Mouse (Mus musculus) ES-E14 (cell line): ENCODE measurements around the gene Pigr. TPM values are rescaled to one million over a fixed set of nuclear protein-coding genes. Genes with fewer than 3 reads are reported as not detected.

Experiments
- DNase-seq: peaks from one replicate; pipeline ENCODE4 v3.0.0-alpha.2; 2013; ENCODE audit warnings: low read depth, low spot score
- H3K27ac ChIP-seq: 2 replicates; pipeline ENCODE4 v1.5.1; 2012; ENCODE audit warnings: low read depth, mild to moderate bottlenecking, low read length, moderate library complexity, mixed read lengths; ENCODE audit not compliant: poor library complexity, insufficient read depth, severe bottlenecking
- H3K36me3 ChIP-seq: 2 replicates; pipeline ENCODE4 v1.6.1; 2012; ENCODE audit warnings: mild to moderate bottlenecking, low read length, moderate library complexity, mixed read lengths; ENCODE audit not compliant: control insufficient read depth, poor library complexity, insufficient read depth, severe bottlenecking
- H3K4me1 ChIP-seq, 2 experiments: fragments of 150-350 bp in 1 of 2; sonication (generic) in 1 of 2; 2 replicates each; pipeline ENCODE4 v1.6.1; 2012; ENCODE audit warnings: low read length in 2 of 2, mild to moderate bottlenecking in 1 of 2, mixed read lengths in 1 of 2; ENCODE audit not compliant: control insufficient read depth in 2 of 2, insufficient read depth in 2 of 2, poor library complexity in 1 of 2
- H3K4me3 ChIP-seq, 2 experiments: fragments of 150-350 bp in 1 of 2; sonication (generic) in 1 of 2; 2 replicates each; pipeline ENCODE4 v1.5.1; 2012; ENCODE audit warnings: low read length in 2 of 2, low read depth in 1 of 2, mild to moderate bottlenecking in 1 of 2, mixed read lengths in 1 of 2; ENCODE audit not compliant: insufficient read depth in 1 of 2, poor library complexity in 1 of 2, severe bottlenecking in 1 of 2
- H3K9ac ChIP-seq: 2 replicates; pipeline ENCODE4 v1.6.1; 2012; ENCODE audit warnings: low read depth, mild to moderate bottlenecking, low read length, mixed read lengths; ENCODE audit not compliant: poor library complexity, insufficient read depth, severe bottlenecking
- H3K9me3 ChIP-seq: fragments of 150-350 bp; sonication (generic); 2 replicates; pipeline ENCODE4 v1.6.1; 2012; ENCODE audit warnings: low read depth, mild to moderate bottlenecking, low read length; ENCODE audit not compliant: control insufficient read depth, insufficient read depth
- CHD2 ChIP-seq: IDR thresholded peaks from 2 replicates; pipeline ENCODE4 v1.6.1; 2014; ENCODE audit warnings: mild to moderate bottlenecking, low read depth, low read length, inconsistent platforms
- HCFC1 ChIP-seq: IDR thresholded peaks from 2 replicates; pipeline ENCODE4 v1.6.1; 2012; ENCODE audit warnings: low read length, inconsistent platforms, borderline replicate concordance; ENCODE audit not compliant: insufficient read depth
- MAFK ChIP-seq: IDR thresholded peaks from 2 replicates; pipeline ENCODE4 v1.6.1; 2014; ENCODE audit warnings: mild to moderate bottlenecking, low read depth, low read length, inconsistent platforms; ENCODE audit not compliant: insufficient read depth
- ZC3H11A ChIP-seq: IDR thresholded peaks from 2 replicates; pipeline ENCODE4 v1.6.1; 2012; ENCODE audit warnings: low read depth, mild to moderate bottlenecking, inconsistent platforms, low read length, borderline replicate concordance
- ZNF384 ChIP-seq: IDR thresholded peaks from 2 replicates; pipeline ENCODE4 v1.6.1; 2012; ENCODE audit warnings: low read depth, low read length, inconsistent platforms
- in situ Hi-C, 2 experiments: fragments of 600-800 bp; cut with MboI; formaldehyde crosslinking; loops; one replicate each; pipeline ENCODE4 v1.15.1; 2025; ENCODE audit warnings: low sequenced_read_pairs in 2 of 2, inconsistent platforms in 1 of 2; ENCODE audit not compliant: unreplicated experiment in 2 of 2
- total RNA-seq: library from RNA; depleted of rRNA; stranded (reverse); fragments of 300-350 nt; gene quantifications from 2 replicates; pipeline ENCODE4 v1.2.3, GENCODE M21; 2012

The Pigr gene
- total RNA-seq, 1 experiment = 0.04 TPM

DNA sequence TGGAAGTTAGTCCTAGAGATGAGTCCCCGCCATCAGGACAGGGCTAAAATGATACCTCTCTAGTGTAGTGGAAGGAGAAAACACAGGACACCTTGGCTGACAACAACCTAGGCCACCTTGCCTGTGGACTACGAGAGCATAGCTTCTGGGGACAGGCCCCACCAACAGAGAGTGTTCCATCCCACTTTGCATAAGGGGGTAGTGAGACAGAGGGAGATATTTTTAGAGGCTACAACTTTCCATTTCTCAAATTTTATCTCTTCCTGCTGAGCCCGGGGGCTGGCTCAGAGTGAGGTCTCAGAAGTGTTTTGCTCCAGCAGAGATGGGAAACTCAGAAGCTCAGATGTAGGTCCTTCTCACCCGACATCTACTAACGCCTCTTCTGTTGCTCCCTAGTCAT is 23.9 kb downstream of the Pigr start:
- H3K4me3 ChIP-seq = no peak overlapping the region
- in situ Hi-C loops = no loop called here
- no peak overlapping the region for H3K27ac ChIP-seq
- no peaks in the 10 kb centered on the region for H3K36me3 ChIP-seq
- no peak for DNase-seq
- H3K9ac ChIP-seq = no peak overlapping the region
- no peaks in the 10 kb centered on the region for H3K9me3 ChIP-seq
- H3K4me1 ChIP-seq = no peaks in the 10 kb centered on the region
- TF ChIP-seq CHD2 (no peak), MAFK (no peak), ZNF384 (no peak), ZC3H11A (no peak), HCFC1 (no peak)

DNA sequence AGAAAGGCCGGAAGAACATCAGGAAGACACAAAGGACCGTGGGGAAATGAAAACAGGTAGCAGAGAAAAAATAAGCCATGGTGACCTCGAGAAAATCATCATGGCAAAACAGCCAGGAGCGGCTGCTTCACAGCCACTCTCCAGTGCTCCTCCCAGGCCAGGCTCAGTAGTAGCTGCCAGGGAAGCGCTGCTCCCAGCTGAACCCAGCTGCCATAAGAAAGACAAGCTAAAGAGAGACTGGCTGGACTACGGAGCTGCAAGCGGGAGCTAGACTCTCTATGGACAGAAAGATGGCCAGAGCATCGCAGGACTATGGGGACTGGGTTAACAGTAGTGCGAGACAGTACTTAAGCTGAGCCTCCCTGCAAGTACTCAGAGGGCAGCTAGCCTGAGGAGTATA is 28.3 kb downstream of the Pigr start:
- TF ChIP-seq MAFK = no peak
- no peak for TF ChIP-seq CHD2
- no peak for TF ChIP-seq ZC3H11A
- no peak for TF ChIP-seq ZNF384
- no peak for TF ChIP-seq HCFC1
- Histone ChIP-seq H3K4me1 (no peaks in the 10 kb centered on the region), H3K36me3 (no peaks in the 10 kb centered on the region), H3K9me3 (no peaks in the 10 kb centered on the region), H3K27ac (no peak overlapping the region), H3K4me3 (no peak overlapping the region), H3K9ac (no peak overlapping the region)
- in situ Hi-C loops = no loop called here
- no peak for DNase-seq

DNA sequence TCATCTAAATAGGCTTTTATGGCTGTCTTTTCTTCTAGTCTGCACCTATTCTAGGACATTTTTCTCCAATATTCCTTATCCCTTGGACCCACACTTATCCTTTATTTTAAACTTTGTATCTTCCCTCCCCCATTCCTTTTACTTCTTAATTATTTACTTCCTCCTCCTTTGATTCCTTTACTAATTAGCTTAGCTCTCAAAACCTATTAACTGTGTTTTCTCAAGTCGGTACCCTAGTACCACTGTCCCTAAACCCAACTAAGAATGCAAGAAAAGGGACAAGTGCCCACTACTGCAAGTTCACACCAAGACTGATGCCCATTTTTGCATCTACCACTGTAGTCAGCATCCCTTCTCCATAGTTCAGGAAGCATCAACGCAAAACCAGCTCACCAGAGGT is 29.2 kb downstream of the Pigr start:
- Histone ChIP-seq H3K4me3 (no peak overlapping the region), H3K4me1 (no peaks in the 10 kb centered on the region), H3K9me3 (no peaks in the 10 kb centered on the region), H3K27ac (no peak overlapping the region), H3K36me3 (no peaks in the 10 kb centered on the region), H3K9ac (no peak overlapping the region)
- no peak for TF ChIP-seq CHD2
- TF ChIP-seq HCFC1 = no peak
- no peak for TF ChIP-seq ZC3H11A
- no peak for TF ChIP-seq MAFK
- TF ChIP-seq ZNF384 = no peak
- in situ Hi-C loops = no loop called here
- no peak for DNase-seq

DNA sequence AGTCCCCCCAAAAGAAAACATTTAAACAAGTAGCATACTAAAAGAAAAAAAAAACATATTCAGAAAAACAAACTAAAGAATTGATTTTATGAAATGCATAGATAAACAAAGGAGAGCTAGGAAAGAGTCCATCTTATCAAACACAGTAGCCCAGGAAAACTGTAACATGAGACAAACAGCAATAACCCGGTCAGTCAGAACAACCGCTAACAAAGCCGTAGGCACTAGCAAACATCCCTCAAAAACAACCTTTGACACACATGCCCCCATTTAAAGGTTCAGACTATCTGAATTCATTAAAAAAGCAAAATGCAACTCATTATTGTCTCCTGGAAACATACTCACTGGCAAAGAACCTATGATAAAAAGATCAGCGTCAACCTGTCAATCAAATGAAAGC is 31.0 kb downstream of the Pigr start:
- TF ChIP-seq CHD2 = no peak
- no peak for TF ChIP-seq MAFK
- no peak for TF ChIP-seq HCFC1
- TF ChIP-seq ZNF384 = no peak
- no peak for TF ChIP-seq ZC3H11A

DNA sequence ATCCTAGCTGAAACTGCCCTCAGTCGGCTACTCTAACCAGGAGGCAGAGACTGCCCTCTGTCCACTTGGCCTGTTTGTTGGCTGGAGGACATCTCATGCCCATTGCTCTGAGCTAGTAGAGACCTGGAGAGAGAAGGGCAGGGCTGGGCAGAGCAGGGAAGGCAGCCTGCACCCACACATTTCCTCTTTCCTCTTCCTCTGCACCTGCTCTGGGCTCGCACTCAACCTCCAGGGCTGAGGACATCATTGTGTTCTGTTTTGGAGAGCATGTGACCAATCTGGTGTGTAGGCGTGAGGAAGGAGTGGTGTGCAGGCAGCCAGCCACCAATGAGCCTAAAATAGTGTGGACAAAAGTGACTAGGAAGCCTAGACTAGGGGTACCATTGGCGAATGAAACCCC is 37.8 kb downstream of the Pigr start:
- H3K9ac ChIP-seq = no peak overlapping the region
- no peaks in the 10 kb centered on the region for H3K4me1 ChIP-seq
- in situ Hi-C loops = no loop called here
- TF ChIP-seq ZNF384 (no peak), HCFC1 (no peak), CHD2 (no peak), ZC3H11A (no peak), MAFK (no peak)
- H3K9me3 ChIP-seq = no peaks in the 10 kb centered on the region
- no peak overlapping the region for H3K4me3 ChIP-seq
- H3K27ac ChIP-seq = no peak overlapping the region
- no peak for DNase-seq
- H3K36me3 ChIP-seq = no peaks in the 10 kb centered on the region

More for the DNA sequence above, 31.0 kb downstream of the Pigr start:
- Histone ChIP-seq H3K4me3 (no peak overlapping the region), H3K36me3 (no peaks in the 10 kb centered on the region), H3K4me1 (no peaks in the 10 kb centered on the region), H3K27ac (no peak overlapping the region), H3K9ac (no peak overlapping the region), H3K9me3 (no peaks in the 10 kb centered on the region)
- DNase-seq = no peak
- in situ Hi-C loops = no loop called here
